Mouse (Mus musculus) brain, embryonic 14.5 days (tissue): ENCODE data around the gene Haus7.

Source experiments
- CTCF ChIP-seq: fragments of 200-500 bp; IDR thresholded peaks from 2 replicates; pipeline ENCODE4 v1.5.1; 2012; ENCODE audit warnings: inconsistent platforms, mild to moderate bottlenecking, moderate library complexity, borderline replicate concordance; ENCODE audit not compliant: insufficient read depth, insufficient read length; ENCODE audit errors: extremely low read depth
- POLR2A ChIP-seq: fragments of 200-500 bp; IDR thresholded peaks from 2 replicates; pipeline ENCODE4 v1.6.1; 2012; ENCODE audit warnings: mild to moderate bottlenecking, inconsistent platforms, borderline replicate concordance; ENCODE audit not compliant: poor library complexity, insufficient read depth, insufficient read length, severe bottlenecking; ENCODE audit errors: extremely low read depth

DNA sequence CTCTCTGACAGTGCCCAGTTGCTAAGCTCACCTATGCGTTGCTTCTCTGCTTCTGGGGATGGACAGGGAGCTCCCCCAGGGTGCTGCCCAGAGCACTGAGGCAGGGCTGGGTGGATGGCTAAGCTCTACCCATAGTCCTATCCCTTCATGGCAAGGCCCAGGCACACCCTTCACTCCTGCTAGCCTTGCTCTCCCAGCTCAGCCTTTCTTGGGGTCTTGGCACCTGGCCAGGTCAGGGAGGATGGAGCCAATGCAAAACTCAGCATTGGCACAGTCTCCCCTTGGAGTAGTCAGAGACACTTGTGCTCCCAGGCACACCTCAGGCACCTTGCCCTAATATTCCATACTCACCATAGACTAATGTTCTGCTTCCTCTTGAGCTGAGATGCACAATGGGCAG lies 25.2 kb upstream of the Haus7 start:
- TF ChIP-seq POLR2A (no peak), CTCF (no peak)
